Mouse (Mus musculus) midbrain, embryonic 12.5 days (tissue): ENCODE measurements around the gene Trabd. TPM values are rescaled to one million over a fixed set of nuclear protein-coding genes. Genes with fewer than 3 reads are reported as not detected.

ENCODE experiments used
- ATAC-seq: fragments of 200-750 bp; cut with Nextera tagmentation; 2 replicates; pipeline ENCODE4 v1.8.0; 2017; ENCODE audit warnings: low read depth, moderate TSS enrichment, moderate library complexity; ENCODE audit not compliant: low FRiP score
- H3K27ac ChIP-seq: fragments of 300-500 bp; sonication (generic); replicated peaks from 2 replicates; pipeline ENCODE4 v1.5.1; 2016; ENCODE audit warnings: mild to moderate bottlenecking
- H3K27me3 ChIP-seq: fragments of 300-500 bp; sonication (generic); 2 replicates; pipeline ENCODE4 v1.6.1; 2016; ENCODE audit warnings: mild to moderate bottlenecking
- H3K36me3 ChIP-seq: fragments of 300-500 bp; sonication (generic); 2 replicates; pipeline ENCODE4 v1.6.1; 2016
- H3K4me1 ChIP-seq: fragments of 300-500 bp; sonication (generic); 2 replicates; pipeline ENCODE4 v1.6.1; 2016
- H3K4me2 ChIP-seq: fragments of 300-500 bp; sonication (generic); replicated peaks from 2 replicates; pipeline ENCODE4 v1.6.1; 2016; ENCODE audit warnings: mild to moderate bottlenecking, moderate library complexity
- H3K4me3 ChIP-seq: fragments of 300-500 bp; sonication (generic); 2 replicates; pipeline ENCODE4 v1.5.1; 2016; ENCODE audit warnings: mild to moderate bottlenecking
- H3K9ac ChIP-seq: fragments of 300-500 bp; sonication (generic); replicated peaks from 2 replicates; pipeline ENCODE4 v1.6.1; 2016; ENCODE audit warnings: mild to moderate bottlenecking, moderate library complexity
- H3K9me3 ChIP-seq: fragments of 300-500 bp; sonication (generic); 2 replicates; pipeline ENCODE4 v1.6.1; 2016; ENCODE audit warnings: mild to moderate bottlenecking
- WGBS: fragments of 180-500 bp; shearing (Covaris S2); methylation state at CpG from one replicate; pipeline ENCODE4 v1.1.7; 2016; 5-methylcytosine and 5-hydroxymethylcytosine counted together
- polyA plus RNA-seq: library from polyadenylated mRNA; unstranded; fragments of >200 nt; fragmentation: Nextera tagmentation; extraction: Ambion mirVana; gene quantifications from 2 replicates; pipeline ENCODE4 v1.2.1, GENCODE M21; 2016

Trabd gene
- polyA plus RNA-seq, 1 experiment from 2014 or later = 47.9 TPM

- 95% methylated on average over 1 of the region's 1 CpGs for WGBS
- peaks cover 66% of the 10 kb centered on the region for H3K36me3 ChIP-seq
Observed at GRCm38 (mm10) chr15:89083906-89084305, 9.0 kb downstream of the Trabd start.

GRCm38 (mm10) chr15:89084826-89085225, 9.9 kb downstream of the Trabd start:
- ATAC-seq = no peak
- Histone ChIP-seq H3K36me3 (peaks cover 62% of the 10 kb centered on the region), H3K4me1 (peaks cover 14% of the 10 kb centered on the region), H3K4me3 (no peak overlapping the region), H3K9me3 (no peaks in the 10 kb centered on the region), H3K4me2 (no peak overlapping the region), H3K27ac (no peak overlapping the region), H3K27me3 (no peaks in the 10 kb centered on the region), H3K9ac (no peak overlapping the region)
- WGBS = 94% methylated on average over 2 of the region's 2 CpGs

More at GRCm38 (mm10) chr15:89083906-89084305, 9.0 kb downstream of the Trabd start:
- no peak overlapping the region for H3K4me2 ChIP-seq
- peaks cover 8% of the 10 kb centered on the region; the same call in 1 of the 2 replicates for H3K4me1 ChIP-seq
- H3K9me3 ChIP-seq = no peaks in the 10 kb centered on the region
- no peaks in the 10 kb centered on the region for H3K27me3 ChIP-seq
- H3K4me3 ChIP-seq = no peak overlapping the region
- no peak overlapping the region for H3K9ac ChIP-seq
- no peak for ATAC-seq
- no peak overlapping the region for H3K27ac ChIP-seq

- no peaks in the 10 kb centered on the region for H3K27me3 ChIP-seq
- peak within 1 kb of the TSS; percentile 100 for H3K4me2 ChIP-seq
- H3K9ac ChIP-seq = peak within 1 kb of the TSS; percentile 98
- peaks cover 48% of the 10 kb centered on the region for H3K36me3 ChIP-seq
- H3K9me3 ChIP-seq = no peaks in the 10 kb centered on the region
- 2% methylated on average over 37 of the region's 38 CpGs for WGBS
- peak; percentile 94 for ATAC-seq
- H3K27ac ChIP-seq = peak within 1 kb of the TSS; percentile 73
- H3K4me3 ChIP-seq = peak within 1 kb of the TSS; percentile 99
- peaks cover 20% of the 10 kb centered on the region for H3K4me1 ChIP-seq
Observed at GRCm38 (mm10) chr15:89088607-89089247, 13.8 kb downstream of the Trabd start, which contains the start of gene Selenoo. Selenoo (plus strand) TSS chr15:89089084.

- H3K36me3 ChIP-seq = peaks cover 48% of the 10 kb centered on the region
- WGBS = 4% methylated on average over 68 of the region's 68 CpGs
- peak; percentile 70 for ATAC-seq
Observed at GRCm38 (mm10) chr15:89089248-89090051, 14.5 kb downstream of the Trabd start.

GRCm38 (mm10) chr15:89090662-89091061, 15.7 kb downstream of the Trabd start:
- no peaks in the 10 kb centered on the region for H3K27me3 ChIP-seq
- H3K36me3 ChIP-seq = peaks cover 48% of the 10 kb centered on the region
- H3K27ac ChIP-seq = no peak overlapping the region
- no peak overlapping the region for H3K4me3 ChIP-seq
- H3K9ac ChIP-seq = no peak overlapping the region
- ATAC-seq = no peak
- peak overlapping the region; percentile 100; the same call in 1 of the 2 replicates for H3K4me2 ChIP-seq
- 90% methylated on average over 4 of the region's 4 CpGs for WGBS
- no peaks in the 10 kb centered on the region for H3K9me3 ChIP-seq
- H3K4me1 ChIP-seq = peaks cover 20% of the 10 kb centered on the region

More at GRCm38 (mm10) chr15:89089248-89090051, 14.5 kb downstream of the Trabd start:
- Histone ChIP-seq H3K9ac (peak overlapping the region; percentile 98), H3K27me3 (no peaks in the 10 kb centered on the region), H3K4me3 (peak overlapping the region; percentile 99), H3K4me1 (peaks cover 20% of the 10 kb centered on the region), H3K4me2 (peak overlapping the region; percentile 100), H3K27ac (peak overlapping the region; percentile 73), H3K9me3 (no peaks in the 10 kb centered on the region)

- H3K9me3 ChIP-seq = no peaks in the 10 kb centered on the region
- H3K4me3 ChIP-seq = no peak overlapping the region
- no peak for ATAC-seq
- H3K27ac ChIP-seq = no peak overlapping the region
- no peak overlapping the region for H3K4me2 ChIP-seq
- no peak overlapping the region for H3K9ac ChIP-seq
- H3K4me1 ChIP-seq = peaks cover 20% of the 10 kb centered on the region
- WGBS = 80% methylated on average over 5 of the region's 5 CpGs
- peaks cover 51% of the 10 kb centered on the region for H3K36me3 ChIP-seq
- H3K27me3 ChIP-seq = no peaks in the 10 kb centered on the region
Observed at GRCm38 (mm10) chr15:89092181-89092580, 17.3 kb downstream of the Trabd start.

GRCm38 (mm10) chr15:89097450-89097849, 22.5 kb downstream of the Trabd start:
- 93% methylated on average over 5 of the region's 5 CpGs for WGBS
- peaks cover 99% of the 10 kb centered on the region for H3K36me3 ChIP-seq

GRCm38 (mm10) chr15:89098616-89099015, 23.7 kb downstream of the Trabd start:
- WGBS = 88% methylated on average over 7 of the region's 7 CpGs
- no peak overlapping the region for H3K4me3 ChIP-seq
- no peak overlapping the region for H3K9ac ChIP-seq
- no peaks in the 10 kb centered on the region for H3K27me3 ChIP-seq
- H3K4me2 ChIP-seq = no peak overlapping the region
- H3K4me1 ChIP-seq = no peaks in the 10 kb centered on the region
- peaks cover 97% of the 10 kb centered on the region for H3K36me3 ChIP-seq
- H3K27ac ChIP-seq = no peak overlapping the region
- no peak for ATAC-seq
- H3K9me3 ChIP-seq = no peaks in the 10 kb centered on the region

More at GRCm38 (mm10) chr15:89097450-89097849, 22.5 kb downstream of the Trabd start:
- Histone ChIP-seq H3K27ac (no peak overlapping the region), H3K27me3 (no peaks in the 10 kb centered on the region), H3K4me2 (no peak overlapping the region), H3K4me1 (no peaks in the 10 kb centered on the region), H3K4me3 (no peak overlapping the region), H3K9ac (no peak overlapping the region), H3K9me3 (no peaks in the 10 kb centered on the region)
- no peak for ATAC-seq

GRCm38 (mm10) chr15:89100823-89101222, 25.9 kb downstream of the Trabd start:
- no peak overlapping the region for H3K4me2 ChIP-seq
- no peak overlapping the region for H3K27ac ChIP-seq
- no peaks in the 10 kb centered on the region for H3K27me3 ChIP-seq
- no peak for ATAC-seq
- no peak overlapping the region for H3K9ac ChIP-seq
- H3K4me3 ChIP-seq = no peak overlapping the region
- H3K9me3 ChIP-seq = no peaks in the 10 kb centered on the region
- H3K4me1 ChIP-seq = no peaks in the 10 kb centered on the region
- WGBS = 92% methylated on average over 12 of the region's 12 CpGs
- peaks cover 96% of the 10 kb centered on the region for H3K36me3 ChIP-seq

GRCm38 (mm10) chr15:89102646-89103045, 27.7 kb downstream of the Trabd start:
- H3K4me1 ChIP-seq = no peaks in the 10 kb centered on the region
- H3K9ac ChIP-seq = no peak overlapping the region
- peaks cover 96% of the 10 kb centered on the region for H3K36me3 ChIP-seq
- H3K27ac ChIP-seq = no peak overlapping the region
- WGBS = 55% methylated on average over 5 of the region's 5 CpGs
- no peak for ATAC-seq
- no peaks in the 10 kb centered on the region for H3K9me3 ChIP-seq
- H3K4me3 ChIP-seq = no peak overlapping the region
- no peak overlapping the region for H3K4me2 ChIP-seq
- no peaks in the 10 kb centered on the region for H3K27me3 ChIP-seq

GRCm38 (mm10) chr15:89103921-89104320, 29.0 kb downstream of the Trabd start:
- no peaks in the 10 kb centered on the region for H3K9me3 ChIP-seq
- H3K4me2 ChIP-seq = no peak overlapping the region
- H3K4me1 ChIP-seq = no peaks in the 10 kb centered on the region
- no peak for ATAC-seq
- no peaks in the 10 kb centered on the region for H3K27me3 ChIP-seq
- WGBS = 90% methylated on average over 10 of the region's 10 CpGs
- no peak overlapping the region for H3K9ac ChIP-seq
- no peak overlapping the region for H3K27ac ChIP-seq
- no peak overlapping the region for H3K4me3 ChIP-seq
- peaks cover 96% of the 10 kb centered on the region for H3K36me3 ChIP-seq

GRCm38 (mm10) chr15:89104425-89104824, 29.5 kb downstream of the Trabd start:
- H3K36me3 ChIP-seq = peaks cover 96% of the 10 kb centered on the region
- H3K9ac ChIP-seq = no peak overlapping the region
- 96% methylated on average over 8 of the region's 8 CpGs for WGBS

More at GRCm38 (mm10) chr15:89104425-89104824, 29.5 kb downstream of the Trabd start:
- Histone ChIP-seq H3K4me3 (no peak overlapping the region), H3K9me3 (no peaks in the 10 kb centered on the region), H3K4me1 (no peaks in the 10 kb centered on the region), H3K27me3 (no peaks in the 10 kb centered on the region), H3K27ac (no peak overlapping the region), H3K4me2 (no peak overlapping the region)
- ATAC-seq = no peak
